Mouse (Mus musculus): ENCODE measurements around the gene Zcchc10. TPM values are rescaled to one million over a fixed set of nuclear protein-coding genes. Genes with fewer than 3 reads are reported as not detected.

Gene Zcchc10
- 19.8 TPM for polyA plus RNA-seq (2014; fragmentation: Illumina TruSeq; extraction: RNeasy Lipid Tissue Mini Kit (QIAGEN cat#74804); ENCODE audit: low replicate concordance)

GRCm38 (mm10) chr11:53324512-53324968 is at the start of gene Zcchc10:
Gene Zcchc10 (plus strand): TSS chr11:53324679.

GRCm38 (mm10) chr11:53300330-53301166 is 23.9 kb upstream of the Zcchc10 start, which contains the start of gene Hspa4:
Gene Hspa4 (minus strand): TSS chr11:53300457.

GRCm38 (mm10) chr11:53350291-53351223 is 26.1 kb downstream of the Zcchc10 start, which contains the start of gene Aff4:
Gene Aff4 (plus strand): TSS chr11:53350833.

Other genes starting within 250 kb of the Zcchc10 start
- gene Hspa4, start 24.2 kb upstream of the Zcchc10 start, polyA plus RNA-seq (2014; fragmentation: Illumina TruSeq; extraction: RNeasy Lipid Tissue Mini Kit (QIAGEN cat#74804); ENCODE audit: low replicate concordance) = 506 TPM
- gene Aff4, start 26.2 kb downstream of the Zcchc10 start, polyA plus RNA-seq (2014; fragmentation: Illumina TruSeq; extraction: RNeasy Lipid Tissue Mini Kit (QIAGEN cat#74804); ENCODE audit: low replicate concordance) = 123 TPM
- 235 TPM for gene Leap2, start 98.5 kb downstream of the Zcchc10 start, polyA plus RNA-seq (2014; fragmentation: Illumina TruSeq; extraction: RNeasy Lipid Tissue Mini Kit (QIAGEN cat#74804); ENCODE audit: low replicate concordance)
- 14.6 TPM for gene Uqcrq, start 106.2 kb downstream of the Zcchc10 start, polyA plus RNA-seq (2014; fragmentation: Illumina TruSeq; extraction: RNeasy Lipid Tissue Mini Kit (QIAGEN cat#74804); ENCODE audit: low replicate concordance)
- not detected for gene Gdf9, start 106.3 kb downstream of the Zcchc10 start, polyA plus RNA-seq (2014; fragmentation: Illumina TruSeq; extraction: RNeasy Lipid Tissue Mini Kit (QIAGEN cat#74804); ENCODE audit: low replicate concordance)
- gene Gm10447, start 132.4 kb downstream of the Zcchc10 start, polyA plus RNA-seq (2014; fragmentation: Illumina TruSeq; extraction: RNeasy Lipid Tissue Mini Kit (QIAGEN cat#74804); ENCODE audit: low replicate concordance) = not detected
- gene Shroom1, start 132.5 kb downstream of the Zcchc10 start, polyA plus RNA-seq (2014; fragmentation: Illumina TruSeq; extraction: RNeasy Lipid Tissue Mini Kit (QIAGEN cat#74804); ENCODE audit: low replicate concordance) = 0.19 TPM
- not detected for gene Gm9837, start 145.8 kb downstream of the Zcchc10 start, polyA plus RNA-seq (2014; fragmentation: Illumina TruSeq; extraction: RNeasy Lipid Tissue Mini Kit (QIAGEN cat#74804); ENCODE audit: low replicate concordance)
- gene Gm9945, start 155.5 kb downstream of the Zcchc10 start, polyA plus RNA-seq (2014; fragmentation: Illumina TruSeq; extraction: RNeasy Lipid Tissue Mini Kit (QIAGEN cat#74804); ENCODE audit: low replicate concordance) = not detected
- 22.2 TPM for gene Sowaha, start 155.6 kb downstream of the Zcchc10 start, polyA plus RNA-seq (2014; fragmentation: Illumina TruSeq; extraction: RNeasy Lipid Tissue Mini Kit (QIAGEN cat#74804); ENCODE audit: low replicate concordance)
- gene Sept8, start 194.6 kb downstream of the Zcchc10 start, polyA plus RNA-seq (2014; fragmentation: Illumina TruSeq; extraction: RNeasy Lipid Tissue Mini Kit (QIAGEN cat#74804); ENCODE audit: low replicate concordance) = 5.9 TPM
- gene Kif3a, start 242.7 kb downstream of the Zcchc10 start, polyA plus RNA-seq (2014; fragmentation: Illumina TruSeq; extraction: RNeasy Lipid Tissue Mini Kit (QIAGEN cat#74804); ENCODE audit: low replicate concordance) = 3.8 TPM

Measured in small intestine, adult 10 weeks (tissue).